Mouse (Mus musculus): ENCODE measurements around the gene Atp8b4. TPM values are rescaled to one million over a fixed set of nuclear protein-coding genes. Genes with fewer than 3 reads are reported as not detected.

Atp8b4 gene
- total RNA-seq, 1 experiment from 2014 or later: 0.70 TPM

- DNase-seq: no peak
Measured at GRCm38 (mm10) chr2:126434305-126434704, 66.2 kb downstream of the Atp8b4 start.

DNA sequence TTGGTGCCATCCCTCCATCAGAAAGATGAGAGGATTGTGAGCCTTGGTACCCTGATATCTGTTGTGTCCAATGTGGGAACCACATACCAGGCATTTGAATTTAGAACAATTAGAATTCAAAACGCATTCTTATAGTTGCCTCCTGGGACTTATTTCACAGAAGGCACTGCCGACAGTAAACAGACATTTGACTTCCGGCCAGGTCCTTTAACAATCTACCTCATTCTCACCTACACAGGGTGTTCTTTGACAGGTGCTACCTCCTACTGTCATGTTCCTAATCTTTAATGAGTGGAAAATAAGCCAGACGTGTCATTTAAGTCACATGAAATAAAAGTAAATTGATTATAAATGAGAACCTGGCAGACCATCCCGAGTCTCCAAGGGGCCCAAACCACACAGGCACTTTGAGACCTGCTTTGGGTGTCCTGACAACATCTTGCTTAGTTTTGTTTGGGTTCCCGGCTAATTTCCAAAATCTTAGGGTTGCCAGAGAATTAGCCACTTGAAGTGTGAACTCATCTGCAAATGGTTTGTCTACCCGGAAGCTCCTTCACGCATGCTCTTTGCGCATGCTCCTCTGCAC, 67.9 kb downstream of the Atp8b4 start:
- no peak for DNase-seq

- peak; percentile 77 for DNase-seq
Measured at GRCm38 (mm10) chr2:126429282-126429681, 71.2 kb downstream of the Atp8b4 start.

DNA sequence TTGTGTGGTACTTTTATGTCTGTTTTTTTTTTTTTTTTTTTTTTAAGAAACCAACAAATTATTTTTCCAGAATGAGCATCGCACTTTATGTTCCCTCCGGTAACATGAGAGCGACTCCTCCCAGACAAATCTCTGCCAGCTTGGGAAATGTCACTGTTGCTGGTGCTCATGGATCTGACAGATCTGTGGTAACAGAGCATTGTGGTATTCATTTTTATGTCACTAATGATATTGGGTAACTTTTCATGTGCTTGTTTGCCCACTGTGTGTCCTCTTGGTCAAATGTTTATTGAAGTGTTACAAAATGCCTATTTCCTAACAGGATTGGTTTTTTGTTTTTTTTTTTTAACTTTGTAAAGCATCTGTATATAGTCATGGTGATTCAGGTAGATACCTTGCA, 75.3 kb downstream of the Atp8b4 start:
- no peak for DNase-seq

- DNase-seq: no peak
Measured at GRCm38 (mm10) chr2:126424714-126425113, 75.8 kb downstream of the Atp8b4 start.

- no peak for DNase-seq
Measured at GRCm38 (mm10) chr2:126420901-126421300, 79.6 kb downstream of the Atp8b4 start.

DNA sequence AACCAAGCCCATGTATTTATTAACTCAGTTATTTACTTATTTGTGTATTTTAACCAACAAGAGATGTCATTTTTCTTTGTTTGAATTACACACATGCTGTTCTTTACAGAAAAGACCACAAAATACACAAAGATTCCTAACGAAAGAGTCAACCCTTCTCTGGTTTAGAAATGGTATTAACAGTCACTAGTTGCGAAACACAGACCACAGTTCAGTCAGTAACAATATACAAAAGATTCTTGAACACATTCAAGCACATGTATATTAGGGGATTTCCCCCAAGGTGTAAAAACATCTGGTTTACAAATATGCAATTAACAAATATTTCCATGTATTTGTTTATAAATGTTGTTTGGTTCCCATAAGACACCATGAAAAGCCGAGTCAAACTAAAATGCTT, 81.6 kb downstream of the Atp8b4 start:
- DNase-seq: no peak

GRCm38 (mm10) chr2:126416772-126417171, 83.7 kb downstream of the Atp8b4 start:
- DNase-seq: no peak

DNA sequence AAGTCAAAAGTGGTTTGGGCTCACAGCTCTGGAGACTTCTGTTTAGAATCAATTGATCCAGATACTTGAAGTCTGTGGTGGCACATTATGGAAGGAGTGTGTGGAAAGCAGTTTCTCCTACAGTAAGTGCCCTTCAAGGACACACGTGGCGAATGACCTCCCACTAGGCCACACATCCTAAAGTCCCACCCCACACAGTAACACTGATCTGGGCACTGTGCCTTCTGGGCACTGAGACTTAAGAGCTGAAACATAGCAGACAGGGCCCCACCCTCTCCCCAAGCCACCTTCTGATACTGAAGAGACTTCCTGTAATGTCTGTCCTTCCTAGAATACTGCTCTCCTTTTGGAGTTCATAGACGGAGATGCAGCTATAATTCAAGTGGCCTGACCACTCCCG, 84.5 kb downstream of the Atp8b4 start:
- peak; percentile 43 for DNase-seq

GRCm38 (mm10) chr2:126412759-126413158, 87.7 kb downstream of the Atp8b4 start:
- no peak for DNase-seq

DNA sequence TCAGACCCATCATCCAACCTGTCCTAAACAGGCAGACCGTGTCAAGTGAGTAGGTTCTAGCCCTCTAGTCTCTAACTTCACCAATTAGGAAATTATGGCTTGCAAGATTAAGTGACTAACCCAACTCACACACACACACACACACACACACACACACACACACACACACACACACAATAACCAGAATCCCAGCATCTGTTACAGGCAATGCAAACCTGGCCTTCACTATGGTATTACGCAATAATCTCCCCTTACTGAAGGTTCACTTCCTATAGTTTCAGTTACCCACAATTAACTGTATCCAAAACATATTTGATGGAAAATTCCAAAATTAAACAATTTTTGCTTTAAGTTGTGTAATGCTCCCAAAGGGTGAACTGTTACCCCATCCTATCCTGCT, 101.0 kb downstream of the Atp8b4 start:
- no peak for DNase-seq

GRCm38 (mm10) chr2:126399017-126399416, 101.5 kb downstream of the Atp8b4 start:
- no peak for DNase-seq

GRCm38 (mm10) chr2:126398216-126398615, 102.3 kb downstream of the Atp8b4 start:
- no peak for DNase-seq

GRCm38 (mm10) chr2:126397513-126397912, 103.0 kb downstream of the Atp8b4 start:
- DNase-seq: no peak

- DNase-seq: no peak
Measured at GRCm38 (mm10) chr2:126394924-126395323, 105.5 kb downstream of the Atp8b4 start.

GRCm38 (mm10) chr2:126387458-126388037, 112.9 kb downstream of the Atp8b4 start:
- no peak for DNase-seq

- no peak for DNase-seq
Measured at GRCm38 (mm10) chr2:126386056-126386455, 114.4 kb downstream of the Atp8b4 start.

DNA sequence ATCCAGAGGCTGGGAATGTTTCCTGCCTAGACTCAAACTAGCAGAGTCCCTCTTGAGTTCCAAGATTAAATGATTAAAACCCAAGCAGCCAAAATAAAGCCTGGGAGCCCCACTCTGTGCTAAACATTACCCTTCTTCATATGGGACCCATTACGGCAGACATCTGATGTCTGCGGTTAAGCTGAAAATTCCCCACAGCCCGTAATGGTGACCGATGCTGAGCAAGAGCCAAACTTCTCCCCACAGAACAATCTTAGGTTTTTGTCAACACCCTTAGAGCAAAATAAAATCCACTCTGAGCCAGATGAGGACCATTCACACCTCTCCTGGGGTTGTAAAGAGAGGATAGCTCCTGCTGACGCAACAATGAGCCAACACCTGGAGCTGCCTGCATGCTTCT, 120.2 kb downstream of the Atp8b4 start:
- no peak for DNase-seq

DNA sequence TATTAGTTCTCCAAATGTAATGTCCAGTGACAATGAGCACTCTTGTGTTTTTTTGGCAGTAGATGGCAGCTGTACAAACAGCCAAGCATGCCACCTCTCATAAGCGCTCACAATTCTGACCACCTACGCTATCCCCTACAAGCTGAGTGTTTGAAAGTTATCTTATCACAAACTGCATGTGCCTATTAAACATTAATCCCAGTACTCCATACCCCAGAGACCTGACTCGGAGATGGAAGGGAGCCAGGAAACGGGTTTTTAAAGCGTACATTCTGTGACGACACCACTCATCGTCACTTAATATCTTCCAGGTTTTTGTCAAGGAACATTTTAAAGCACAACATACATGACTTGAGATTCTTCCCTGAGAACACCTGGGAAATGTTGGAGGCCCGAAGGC, 128.8 kb downstream of the Atp8b4 start:
- no peak for DNase-seq

GRCm38 (mm10) chr2:126369815-126370214, 130.7 kb downstream of the Atp8b4 start:
- no peak for DNase-seq

DNA sequence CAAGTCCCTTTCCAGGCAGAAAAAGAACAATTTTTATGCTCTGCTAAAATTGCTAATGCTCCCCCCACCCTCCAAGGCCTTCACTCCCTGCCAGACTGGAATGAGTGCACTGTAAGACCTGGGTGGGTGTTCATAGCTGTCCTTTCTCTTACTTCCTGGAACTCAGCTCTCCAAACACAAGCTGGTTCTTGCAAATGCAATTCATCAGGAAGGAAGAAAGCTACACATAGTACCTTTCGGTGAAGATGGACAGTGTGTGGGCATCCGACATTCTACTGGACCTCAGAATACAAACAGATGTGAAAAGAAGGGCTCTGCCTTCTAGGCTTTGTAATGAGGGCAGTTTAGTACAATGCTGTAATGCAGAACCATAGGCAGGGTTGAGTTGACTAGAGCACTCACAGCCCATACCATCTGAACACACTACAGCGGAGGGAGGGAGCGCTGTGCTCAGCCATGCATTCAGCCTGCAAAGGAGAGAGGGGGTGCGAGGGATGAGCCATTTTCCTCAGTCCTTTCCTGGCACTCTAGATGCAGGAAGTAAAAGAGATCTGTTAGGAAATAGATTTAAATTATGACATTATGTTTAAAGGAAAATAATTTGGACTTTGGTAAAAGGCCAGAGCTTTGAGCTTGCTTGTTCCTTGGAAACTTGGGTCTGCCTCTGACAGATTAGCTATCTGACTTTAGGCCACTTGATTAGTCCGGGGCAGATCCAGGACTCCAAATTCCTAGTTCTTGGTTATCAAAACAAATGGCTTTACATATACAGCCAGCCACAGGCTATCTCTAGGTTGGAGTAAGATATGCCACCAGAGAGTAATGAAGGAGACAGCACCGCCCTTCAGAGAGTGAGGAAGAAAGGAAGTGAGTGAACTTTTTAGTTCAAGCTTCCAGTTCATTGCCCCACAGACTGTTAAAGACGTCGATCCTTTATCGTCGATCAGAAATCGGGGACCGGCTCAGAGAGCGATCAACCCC, 136.4 kb downstream of the Atp8b4 start:
- DNase-seq: no peak

GRCm38 (mm10) chr2:126363050-126363744, 137.3 kb downstream of the Atp8b4 start:
- DNase-seq: peak; percentile 93

Measured in adrenal gland, postnatal 14 days (tissue).